Mouse (Mus musculus): ENCODE data around the gene Cox8b.

- TF ChIP-seq CTCF (IDR thresholded peaks at IDR 0.05) (no peak), EP300 (IDR thresholded peaks at IDR 0.05) (no peak)
Measured at GRCm38 (mm10) chr7:140945247-140945646, 45.0 kb upstream of the Cox8b start.
